Mouse (Mus musculus) midbrain, embryonic 10.5 days (tissue): Measurements from ENCODE around the gene 1700007K13Rik. TPM values are rescaled to one million over a fixed set of nuclear protein-coding genes. Genes with fewer than 3 reads are reported as not detected.

ENCODE experiments used
- DNase-seq: peaks from one replicate; pipeline ENCODE4 v3.0.0-alpha.2; 2017; ENCODE audit warnings: low spot score
- H3K27ac ChIP-seq: fragments of 300-500 bp; sonication (generic); replicated peaks from 2 replicates; pipeline ENCODE4 v1.5.1; 2016; ENCODE audit warnings: mild to moderate bottlenecking
- H3K27me3 ChIP-seq: fragments of 300-500 bp; sonication (generic); 2 replicates; pipeline ENCODE4 v1.6.1; 2016; ENCODE audit warnings: low read depth, mild to moderate bottlenecking; ENCODE audit not compliant: poor library complexity, severe bottlenecking
- H3K36me3 ChIP-seq: fragments of 300-500 bp; sonication (generic); 2 replicates; pipeline ENCODE4 v1.6.1; 2016; ENCODE audit warnings: mild to moderate bottlenecking, moderate library complexity
- H3K4me1 ChIP-seq: fragments of 300-500 bp; sonication (generic); 2 replicates; pipeline ENCODE4 v1.6.1; 2016
- H3K4me3 ChIP-seq: fragments of 300-500 bp; sonication (generic); 2 replicates; pipeline ENCODE4 v1.5.1; 2016; ENCODE audit warnings: mild to moderate bottlenecking, moderate library complexity
- H3K9me3 ChIP-seq: fragments of 300-500 bp; sonication (generic); replicated peaks from 2 replicates; pipeline ENCODE4 v1.6.1; 2016; ENCODE audit warnings: mild to moderate bottlenecking
- WGBS: fragments of 180-500 bp; shearing (Covaris S2); methylation state at CpG from one replicate; pipeline ENCODE4 v1.1.7; 2016; 5-methylcytosine and 5-hydroxymethylcytosine counted together
- polyA plus RNA-seq: library from polyadenylated mRNA; unstranded; fragments of >200 nt; fragmentation: Nextera tagmentation; extraction: Ambion mirVana; gene quantifications from 2 replicates; pipeline ENCODE4 v1.2.1, GENCODE M21; 2016

The 1700007K13Rik gene
- polyA plus RNA-seq, 1 experiment from 2014 or later, result 0.94 TPM

- Histone ChIP-seq H3K27ac (no peak overlapping the region), H3K4me3 (no peak overlapping the region), H3K9me3 (no peaks in the 10 kb centered on the region), H3K4me1 (peaks cover 25% of the 10 kb centered on the region), H3K36me3 (peaks cover 13% of the 10 kb centered on the region), H3K27me3 (peaks cover 18% of the 10 kb centered on the region)
- DNase-seq, result no peak
- WGBS, result 86% methylated on average over 9 of the region's 9 CpGs
Observed at GRCm38 (mm10) chr2:28464919-28465318, 1.2 kb downstream of the 1700007K13Rik start.

DNA sequence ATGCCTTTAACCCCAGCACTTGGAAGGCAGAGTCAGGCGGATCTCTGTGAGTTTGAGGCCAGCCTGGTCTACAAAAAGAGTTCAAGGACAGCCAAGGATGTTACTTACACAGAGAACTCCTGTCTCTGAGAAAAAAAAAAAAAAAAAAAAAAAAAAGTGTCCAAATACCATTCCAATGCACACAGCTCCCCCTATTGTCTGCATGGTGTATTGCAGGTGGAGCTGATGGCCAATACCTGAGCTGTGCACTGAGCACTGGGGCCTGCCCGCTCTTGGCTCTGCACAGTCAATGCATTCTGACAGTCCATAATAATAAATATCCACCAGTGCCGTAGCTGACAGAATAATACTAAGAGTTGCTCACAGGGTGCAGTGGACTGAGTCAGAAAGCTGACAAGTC, 2.2 kb downstream of the 1700007K13Rik start:
- Histone ChIP-seq H3K9me3 (no peaks in the 10 kb centered on the region), H3K27me3 (peaks cover 18% of the 10 kb centered on the region), H3K36me3 (peaks cover 3% of the 10 kb centered on the region), H3K4me1 (peaks cover 23% of the 10 kb centered on the region), H3K27ac (no peak overlapping the region), H3K4me3 (no peak overlapping the region)
- DNase-seq, result peak; percentile 62
- WGBS, result 40% methylated on average over 3 of the region's 3 CpGs

DNA sequence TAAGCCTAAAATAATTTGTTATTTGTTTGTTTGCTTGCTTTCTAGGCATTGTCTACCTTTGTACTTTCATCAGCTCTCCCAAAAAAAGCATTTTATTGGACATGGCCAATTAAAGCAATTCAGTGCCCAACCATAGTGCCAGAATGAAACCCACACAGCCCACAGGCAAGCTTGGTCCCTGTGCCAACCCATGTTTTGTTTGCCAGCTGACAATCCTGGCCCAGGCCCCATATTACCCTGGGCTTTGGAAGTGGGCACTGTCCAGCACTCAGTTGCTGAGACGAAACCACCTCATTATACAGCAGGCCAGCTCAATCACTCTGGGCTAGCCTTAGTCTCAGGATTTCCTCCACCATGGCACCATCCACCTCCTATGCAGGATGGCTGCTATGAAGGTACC, 9.5 kb downstream of the 1700007K13Rik start:
- Histone ChIP-seq H3K4me3 (no peak overlapping the region), H3K36me3 (peaks cover 21% of the 10 kb centered on the region), H3K9me3 (no peaks in the 10 kb centered on the region)

GRCm38 (mm10) chr2:28453539-28453938, 12.6 kb downstream of the 1700007K13Rik start:
- DNase-seq, result no peak
- no peaks in the 10 kb centered on the region for H3K9me3 ChIP-seq
- H3K27me3 ChIP-seq, result no peaks in the 10 kb centered on the region
- no peak overlapping the region for H3K27ac ChIP-seq
- no peaks in the 10 kb centered on the region for H3K4me1 ChIP-seq
- WGBS, result 85% methylated on average over 6 of the region's 6 CpGs
- peaks cover 43% of the 10 kb centered on the region for H3K36me3 ChIP-seq
- H3K4me3 ChIP-seq, result no peak overlapping the region

More for the DNA sequence above, 9.5 kb downstream of the 1700007K13Rik start:
- H3K27ac ChIP-seq, result no peak overlapping the region
- no peaks in the 10 kb centered on the region for H3K27me3 ChIP-seq
- DNase-seq, result no peak
- H3K4me1 ChIP-seq, result no peaks in the 10 kb centered on the region
- 63% methylated on average over 1 of the region's 1 CpGs for WGBS

DNA sequence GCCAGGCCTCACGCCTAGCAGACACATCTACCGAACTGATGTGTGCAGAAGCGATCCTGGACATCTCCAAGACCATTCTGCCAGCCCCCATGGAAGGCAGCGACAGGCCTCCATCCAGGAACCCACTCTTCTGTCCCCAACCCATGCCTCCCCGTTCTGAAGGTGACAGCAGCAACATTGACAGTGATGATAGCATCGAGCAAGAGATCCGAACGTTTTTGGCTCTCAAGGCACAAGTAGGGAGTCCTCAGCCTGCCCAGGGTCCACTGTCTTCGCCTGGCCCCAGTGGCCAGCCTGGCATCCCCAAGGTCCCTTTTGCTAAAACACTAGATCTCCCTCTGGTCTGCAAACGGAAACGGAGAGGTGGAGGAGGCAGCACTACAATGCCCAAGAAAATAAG, 14.5 kb downstream of the 1700007K13Rik start:
- Histone ChIP-seq H3K27ac (no peak overlapping the region), H3K27me3 (peaks cover 13% of the 10 kb centered on the region), H3K36me3 (peaks cover 43% of the 10 kb centered on the region), H3K4me1 (peaks cover 14% of the 10 kb centered on the region), H3K4me3 (no peak overlapping the region), H3K9me3 (no peaks in the 10 kb centered on the region)
- DNase-seq, result no peak
- 92% methylated on average over 11 of the region's 11 CpGs for WGBS

- peak overlapping the region; percentile 82 for H3K4me3 ChIP-seq
- H3K27ac ChIP-seq, result peak overlapping the region; percentile 89
Observed at GRCm38 (mm10) chr2:28447315-28447670, 18.8 kb downstream of the 1700007K13Rik start.

GRCm38 (mm10) chr2:28446515-28447314, 19.4 kb downstream of the 1700007K13Rik start, which contains the start of gene Ppp1r26:
TSS of gene Ppp1r26 (plus strand) at chr2:28446800.
- H3K9me3 ChIP-seq, result no peaks in the 10 kb centered on the region

More at GRCm38 (mm10) chr2:28447315-28447670, 18.8 kb downstream of the 1700007K13Rik start:
- Histone ChIP-seq H3K4me1 (peaks cover 24% of the 10 kb centered on the region), H3K27me3 (peaks cover 32% of the 10 kb centered on the region), H3K36me3 (peaks cover 29% of the 10 kb centered on the region), H3K9me3 (no peaks in the 10 kb centered on the region)
- 10% methylated on average over 11 of the region's 11 CpGs for WGBS
- DNase-seq, result no peak

DNA sequence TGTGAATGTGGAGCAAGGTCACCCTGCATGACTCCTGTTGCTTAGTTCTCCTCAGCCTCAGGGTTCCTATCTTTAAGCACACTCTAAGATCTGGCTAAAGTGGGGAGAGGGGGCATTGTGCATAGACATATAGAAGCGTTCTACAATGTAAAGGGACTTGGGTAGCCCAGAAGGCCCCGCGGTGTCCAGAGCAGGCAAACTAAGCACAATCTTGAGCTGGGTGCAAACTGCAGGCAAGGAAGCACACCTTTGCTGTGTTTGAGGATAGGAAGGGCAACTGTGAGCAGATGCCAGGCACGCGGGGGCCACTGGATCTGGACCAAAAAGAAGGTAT, 20.0 kb downstream of the 1700007K13Rik start:
- H3K9me3 ChIP-seq, result no peaks in the 10 kb centered on the region
- peak overlapping the region; percentile 89 for H3K27ac ChIP-seq
- 5% methylated on average over 5 of the region's 5 CpGs for WGBS
- H3K4me3 ChIP-seq, result peak overlapping the region; percentile 82
- H3K27me3 ChIP-seq, result peaks cover 32% of the 10 kb centered on the region
- peaks cover 17% of the 10 kb centered on the region for H3K36me3 ChIP-seq
- no peak for DNase-seq
- H3K4me1 ChIP-seq, result peaks cover 24% of the 10 kb centered on the region

More at GRCm38 (mm10) chr2:28446515-28447314, 19.4 kb downstream of the 1700007K13Rik start, which contains the start of gene Ppp1r26:
- Histone ChIP-seq H3K27ac (peak within 1 kb of the TSS; percentile 89), H3K36me3 (peaks cover 23% of the 10 kb centered on the region), H3K4me1 (peaks cover 24% of the 10 kb centered on the region), H3K4me3 (peak within 1 kb of the TSS; percentile 82), H3K27me3 (peaks cover 32% of the 10 kb centered on the region)
- DNase-seq, result peak; percentile 44
- WGBS, result under 1% methylated on average over 102 of the region's 118 CpGs

DNA sequence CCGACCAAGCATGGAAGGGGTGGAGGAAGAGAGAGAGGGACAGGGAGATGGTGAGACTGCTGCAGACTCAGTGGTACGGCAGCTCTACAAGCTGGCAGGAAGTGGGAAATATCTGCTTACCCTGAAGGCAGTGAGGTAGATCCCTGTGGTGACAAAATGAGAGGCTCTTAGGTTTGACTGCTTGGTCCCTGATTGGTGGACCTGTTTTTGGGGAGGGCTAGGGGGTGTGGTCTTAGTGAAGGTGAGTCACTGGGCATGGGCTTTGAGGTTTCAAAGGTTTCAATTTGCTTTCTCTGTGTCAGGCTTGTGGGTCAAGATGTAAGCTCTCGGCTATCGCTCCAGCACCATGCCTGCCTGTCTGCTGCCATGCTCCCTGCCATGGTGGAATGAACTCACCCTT, 21.1 kb downstream of the 1700007K13Rik start:
- H3K27me3 ChIP-seq, result peaks cover 32% of the 10 kb centered on the region
- DNase-seq, result no peak
- H3K9me3 ChIP-seq, result no peaks in the 10 kb centered on the region
- no peak overlapping the region for H3K4me3 ChIP-seq
- 84% methylated on average over 4 of the region's 4 CpGs for WGBS
- H3K36me3 ChIP-seq, result peaks cover 7% of the 10 kb centered on the region; the same call in 1 of the 2 replicates
- H3K27ac ChIP-seq, result no peak overlapping the region
- peaks cover 24% of the 10 kb centered on the region for H3K4me1 ChIP-seq

DNA sequence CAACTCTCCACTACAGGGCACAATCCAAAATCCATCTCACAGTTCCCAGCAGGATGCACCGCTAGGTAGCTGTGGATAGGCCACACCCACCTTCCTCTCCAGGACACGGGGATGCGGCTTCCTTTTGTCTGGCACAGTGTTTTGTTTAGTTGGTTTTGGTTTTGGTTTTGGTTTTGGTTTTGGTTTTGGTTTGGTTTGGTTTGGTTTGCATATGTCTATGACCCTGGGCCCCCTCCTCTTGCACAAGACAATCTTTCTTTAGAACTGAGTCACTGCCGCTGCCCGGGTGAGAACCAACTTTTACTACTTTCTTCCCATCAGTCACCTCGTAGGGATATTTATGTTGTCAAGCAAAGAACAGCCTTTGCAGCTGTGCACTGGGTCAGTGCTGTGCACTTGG, 25.3 kb downstream of the 1700007K13Rik start:
- no peak for DNase-seq

DNA sequence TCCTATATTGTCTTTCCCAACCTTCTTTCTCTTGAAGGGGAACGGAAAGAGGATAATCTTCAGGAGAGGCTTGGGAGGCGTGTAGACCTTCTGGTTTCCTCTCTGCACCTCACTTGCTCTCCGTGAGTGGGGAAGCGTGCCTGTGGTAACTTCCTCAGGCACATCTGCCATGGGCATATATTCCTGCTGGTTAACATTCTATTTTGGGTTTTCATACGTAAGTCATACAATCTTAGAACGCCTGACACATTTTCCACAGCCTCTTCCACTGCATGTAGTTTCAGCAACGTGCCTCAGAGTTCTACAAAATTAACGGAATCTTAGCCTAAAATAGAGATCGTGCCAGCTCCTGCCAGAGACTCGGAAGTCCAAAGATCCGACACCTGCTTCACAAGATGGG, 30.7 kb downstream of the 1700007K13Rik start:
- DNase-seq, result no peak
- no peaks in the 10 kb centered on the region for H3K27me3 ChIP-seq
- no peak overlapping the region for H3K27ac ChIP-seq
- no peaks in the 10 kb centered on the region for H3K4me1 ChIP-seq
- WGBS, result 90% methylated on average over 11 of the region's 11 CpGs
- no peaks in the 10 kb centered on the region for H3K36me3 ChIP-seq
- no peaks in the 10 kb centered on the region for H3K9me3 ChIP-seq
- no peak overlapping the region for H3K4me3 ChIP-seq

More for the DNA sequence above, 25.3 kb downstream of the 1700007K13Rik start:
- Histone ChIP-seq H3K27me3 (peaks cover 11% of the 10 kb centered on the region), H3K4me1 (peaks cover 2% of the 10 kb centered on the region), H3K4me3 (no peak overlapping the region), H3K27ac (no peak overlapping the region), H3K36me3 (no peaks in the 10 kb centered on the region), H3K9me3 (no peaks in the 10 kb centered on the region)
- 77% methylated on average over 6 of the region's 6 CpGs for WGBS

DNA sequence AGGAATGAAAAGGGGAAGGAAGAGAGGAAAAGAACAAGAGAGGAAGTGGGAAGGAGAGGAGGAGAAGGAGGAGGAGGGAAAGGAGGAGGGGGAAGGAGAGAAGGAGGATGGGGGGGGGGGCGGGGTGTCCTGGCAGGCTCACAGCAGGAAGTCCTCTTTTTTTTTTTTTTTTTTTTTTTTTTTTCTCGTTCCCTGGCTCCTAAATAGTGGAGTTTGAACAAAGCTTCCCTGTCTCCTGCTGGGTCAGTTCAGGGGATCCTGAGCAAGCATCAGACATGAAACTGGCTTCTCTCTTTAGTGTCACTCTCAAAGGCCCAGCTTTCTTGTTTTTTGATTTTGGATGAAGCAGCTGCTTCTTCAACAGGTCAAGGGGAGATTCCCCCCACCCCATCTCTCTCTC, 32.6 kb downstream of the 1700007K13Rik start:
- no peak for DNase-seq
- Histone ChIP-seq H3K4me3 (no peak overlapping the region), H3K4me1 (no peaks in the 10 kb centered on the region), H3K9me3 (peaks cover 7% of the 10 kb centered on the region), H3K27me3 (no peaks in the 10 kb centered on the region), H3K36me3 (no peaks in the 10 kb centered on the region), H3K27ac (no peak overlapping the region)
- WGBS, result 33% methylated on average over 1 of the region's 2 CpGs

DNA sequence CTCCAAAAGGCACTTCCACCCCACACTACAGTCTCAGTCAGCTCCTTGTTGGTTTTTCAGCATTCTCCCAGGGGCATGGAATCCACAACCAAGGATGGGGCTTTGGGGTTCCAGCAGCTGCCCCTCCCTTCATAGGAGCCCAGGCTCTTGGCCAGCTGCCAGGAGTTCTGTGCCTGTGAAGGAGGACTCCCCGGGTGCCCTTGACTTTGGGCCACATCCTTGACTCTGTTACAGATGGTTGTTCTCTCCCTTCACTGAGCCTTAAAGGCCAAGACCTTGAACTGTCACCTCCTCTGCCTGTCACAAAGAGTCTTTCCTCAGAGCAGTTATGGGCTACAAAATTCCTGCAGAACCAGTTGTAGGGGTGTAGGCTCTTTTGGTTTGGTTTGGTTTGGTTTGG, 33.3 kb downstream of the 1700007K13Rik start:
- Histone ChIP-seq H3K4me1 (no peaks in the 10 kb centered on the region), H3K27me3 (no peaks in the 10 kb centered on the region), H3K4me3 (no peak overlapping the region), H3K36me3 (no peaks in the 10 kb centered on the region), H3K27ac (no peak overlapping the region), H3K9me3 (peaks cover 7% of the 10 kb centered on the region)
- DNase-seq, result no peak
- WGBS, result 81% methylated on average over 1 of the region's 1 CpGs
